Mouse (Mus musculus) liver, embryonic 16.5 days (tissue): ENCODE results near the gene Ephb4. TPM values are rescaled to one million over a fixed set of nuclear protein-coding genes. Genes with fewer than 3 reads are reported as not detected.

Experiments
- ATAC-seq: fragments of 200-750 bp; cut with Nextera tagmentation; 2 replicates; pipeline ENCODE4 v1.8.0; 2017; ENCODE audit warnings: low read depth, mild to moderate bottlenecking, moderate number of reproducible peaks, moderate library complexity
- H3K27ac ChIP-seq: fragments of 300-500 bp; sonication (generic); 2 replicates; pipeline ENCODE4 v1.5.1; 2014; ENCODE audit warnings: mild to moderate bottlenecking, low read length
- H3K27me3 ChIP-seq: fragments of 300-500 bp; sonication (generic); 2 replicates; pipeline ENCODE4 v1.6.1; 2014; ENCODE audit warnings: low read depth, low read length, mixed read lengths; ENCODE audit not compliant: control insufficient read depth, insufficient read depth
- H3K36me3 ChIP-seq: fragments of 300-500 bp; sonication (generic); 2 replicates; pipeline ENCODE4 v1.6.1; 2014; ENCODE audit warnings: mild to moderate bottlenecking; ENCODE audit not compliant: control insufficient read depth, insufficient read depth
- H3K4me1 ChIP-seq: fragments of 300-500 bp; sonication (generic); 2 replicates; pipeline ENCODE4 v1.6.1; 2014; ENCODE audit warnings: low read depth, low read length, mixed read lengths; ENCODE audit not compliant: control insufficient read depth
- H3K4me2 ChIP-seq: fragments of 300-500 bp; sonication (generic); 2 replicates; pipeline ENCODE4 v1.6.1; 2014; ENCODE audit warnings: low read depth, low read length, mixed read lengths
- H3K4me3 ChIP-seq: fragments of 300-500 bp; sonication (generic); 2 replicates; pipeline ENCODE4 v1.5.1; 2014; ENCODE audit warnings: low read depth, mild to moderate bottlenecking, low read length
- H3K9ac ChIP-seq: fragments of 300-500 bp; sonication (generic); 2 replicates; pipeline ENCODE4 v1.6.1; 2014; ENCODE audit warnings: low read depth, low read length
- H3K9me3 ChIP-seq: fragments of 300-500 bp; sonication (generic); replicated peaks from 2 replicates; pipeline ENCODE4 v1.6.1; 2016; ENCODE audit warnings: low read length; ENCODE audit not compliant: control insufficient read depth
- WGBS: fragments of 180-500 bp; shearing (Covaris S2); extraction: QIAGEN DNeasy Blood & Tissue Kit; methylation state at CpG from one replicate; pipeline ENCODE4 v1.1.7; 2014; ENCODE audit not compliant: insufficient replicate concordance; 5-methylcytosine and 5-hydroxymethylcytosine counted together
- polyA plus RNA-seq: library from polyadenylated mRNA; unstranded; fragments of >200 nt; fragmentation: Nextera tagmentation; extraction: Ambion mirVana; gene quantifications from 2 replicates; pipeline ENCODE4 v1.2.1, GENCODE M21; 2015

Ephb4 gene
- polyA plus RNA-seq, 1 experiment from 2014 or later, result 9.1 TPM

DNA sequence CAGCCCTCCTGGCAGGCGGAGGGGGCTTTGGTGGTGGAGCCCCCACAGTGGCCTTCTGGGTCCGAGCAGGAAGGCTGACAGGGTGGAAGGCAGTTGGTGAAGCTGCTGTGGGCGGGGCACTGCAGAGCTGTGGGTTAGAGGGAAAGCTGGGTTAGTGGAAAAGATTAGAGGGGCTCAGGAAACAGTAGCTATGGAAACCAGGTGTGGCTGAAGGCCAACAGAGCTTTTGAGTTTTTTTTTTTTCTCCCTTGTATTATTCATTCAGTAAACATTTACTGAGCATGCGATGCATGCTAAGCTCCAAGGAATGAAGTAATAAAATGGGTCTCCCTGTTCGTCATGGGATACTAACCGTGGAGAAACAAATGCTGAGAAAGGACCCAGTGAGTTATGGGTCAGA is 75.7 kb downstream of the Ephb4 start:
- Histone ChIP-seq H3K4me1 (no peaks in the 10 kb centered on the region), H3K4me2 (no peak overlapping the region), H3K9me3 (no peaks in the 10 kb centered on the region), H3K36me3 (no peaks in the 10 kb centered on the region), H3K27me3 (no peaks in the 10 kb centered on the region), H3K27ac (no peak overlapping the region), H3K9ac (no peak overlapping the region), H3K4me3 (no peak overlapping the region)
- 34% methylated on average over 6 of the region's 6 CpGs for WGBS
- ATAC-seq, result no peak

Other genes with a start within 250 kb of the Ephb4 start
- 13.7 and 13.8 TPM in 2 replicates for gene Trim56, start 233.9 kb upstream of the Ephb4 start, polyA plus RNA-seq
- gene Muc3, start 200.8 kb upstream of the Ephb4 start, polyA plus RNA-seq, result not detected in 2 replicates
- gene Muc3a, start 137.7 kb upstream of the Ephb4 start, polyA plus RNA-seq, result 0.06 and 0.14 TPM in 2 replicates
- gene Ache, start 62.6 kb upstream of the Ephb4 start, polyA plus RNA-seq, result 14.4 and 18.6 TPM in 2 replicates
- gene Ufsp1, start 55.5 kb upstream of the Ephb4 start, polyA plus RNA-seq, result 7.0 and 7.8 TPM in 2 replicates
- 68.0 and 69.7 TPM in 2 replicates for gene Srrt, start 42.4 kb upstream of the Ephb4 start, polyA plus RNA-seq
- gene Trip6, start 35.7 kb upstream of the Ephb4 start, polyA plus RNA-seq, result 9.3 and 9.6 TPM in 2 replicates
- gene Slc12a9, start 16.5 kb upstream of the Ephb4 start, polyA plus RNA-seq, result 2.8 and 3.0 TPM in 2 replicates
- gene Zan, start 127.0 kb downstream of the Ephb4 start, polyA plus RNA-seq, result 0.07 and 0.11 TPM in 2 replicates
- 28.1 and 28.3 TPM in 2 replicates for gene Pop7, start 152.4 kb downstream of the Ephb4 start, polyA plus RNA-seq
- gene Gigyf1, start 168.4 kb downstream of the Ephb4 start, polyA plus RNA-seq, result 2.8 and 3.1 TPM in 2 replicates
- 0.81 and 1.2 TPM in 2 replicates for gene Epo, start 183.1 kb downstream of the Ephb4 start, polyA plus RNA-seq
- 125 and 127 TPM in 2 replicates for gene Gnb2, start 183.4 kb downstream of the Ephb4 start, polyA plus RNA-seq
- 0.05 TPM in 1 of 2 replicates, not detected in the other for gene Actl6b, start 203.4 kb downstream of the Ephb4 start, polyA plus RNA-seq
- gene Tfr2, start 219.7 kb downstream of the Ephb4 start, polyA plus RNA-seq, result 60.5 and 62.5 TPM in 2 replicates